Mouse (Mus musculus): Measurements from ENCODE around the gene Cdr2l. TPM values are rescaled to one million over a fixed set of nuclear protein-coding genes. Genes with fewer than 3 reads are reported as not detected.

Cdr2l gene
- total and polyA plus RNA-seq, 3 experiments, result not detected

DNA sequence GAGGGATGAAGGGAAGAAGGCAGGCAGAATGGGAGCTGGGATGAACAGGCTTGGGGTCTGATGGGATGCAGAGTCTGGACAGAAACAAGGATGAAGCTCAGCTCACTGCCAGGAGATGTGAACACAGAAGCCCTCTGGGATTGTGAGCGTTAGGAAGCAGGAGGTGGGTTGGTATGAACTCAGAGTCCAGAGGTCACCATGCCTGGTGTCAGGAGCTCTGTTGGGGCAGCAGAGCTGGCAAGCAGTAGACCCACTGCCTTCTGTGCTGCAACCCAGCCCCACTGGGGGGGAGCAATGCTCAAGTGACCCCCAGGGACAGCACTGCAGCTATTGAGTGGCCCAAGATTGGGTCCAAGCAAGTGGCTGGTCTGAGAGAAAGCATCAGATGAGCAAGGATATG lies 43.9 kb upstream of the Cdr2l start:
- H3K4me2 ChIP-seq (ENCODE audit: insufficient read depth, low read depth, poor library complexity, severe bottlenecking), result no peak overlapping the region
- no peak for TF ChIP-seq JUND (conservative IDR thresholded peaks at IDR 0.05; ENCODE audit: low read depth, low read length)
- TF ChIP-seq EP300 (IDR thresholded peaks at IDR 0.05; ENCODE audit: low read length), result no peak
- TF ChIP-seq POLR2AphosphoS2 (IDR thresholded peaks at IDR 0.05; ENCODE audit: low read depth, low read length), result no peak
- no peak for TF ChIP-seq KAT2A (IDR thresholded peaks at IDR 0.05; ENCODE audit: insufficient replicate concordance, low read length)
- no peak for TF ChIP-seq MAX (IDR thresholded peaks at IDR 0.05; ENCODE audit: low read length)
- H3K9me3 ChIP-seq (replicated peaks; ENCODE audit: low read length), result peaks cover 4% of the 10 kb centered on the region
- dilution Hi-C loops (cut with MboI; ENCODE audit: extremely low pct_ligation_motif_present, extremely low pct_unique_long_range_greater_than_20kb, low sequenced_read_pairs) (no loop called here), in situ Hi-C loops (cut with MboI; ENCODE audit: low pct_ligation_motif_present, low pct_unique_long_range_greater_than_20kb, low sequenced_read_pairs) (no loop called here)
- no peak overlapping the region for H3K27ac ChIP-seq (ENCODE audit: insufficient read depth, low read depth)
- peaks cover 96% of the 10 kb centered on the region for H3K27me3 ChIP-seq (replicated peaks)
- H3K4me3 ChIP-seq (replicated peaks in 1 of 3; ENCODE audit: low read depth in 2 of 3, low read length in 2 of 3, poor library complexity in 1 of 3), result no peak overlapping the region
- no peaks in the 10 kb centered on the region for H3K79me2 ChIP-seq (replicated peaks; ENCODE audit: control insufficient read depth, extremely low read depth, insufficient read depth, poor library complexity, severe bottlenecking)
- H3K9ac ChIP-seq (ENCODE audit: insufficient read depth, low read depth), result no peak overlapping the region
- H3K4me1 ChIP-seq (ENCODE audit: control insufficient read depth in 1 of 2, insufficient read depth in 2 of 2), result no peaks in the 10 kb centered on the region
- no peaks in the 10 kb centered on the region for H3K36me3 ChIP-seq (replicated peaks in 1 of 2; ENCODE audit: control insufficient read depth in 1 of 2, insufficient read depth in 1 of 2, low read length in 1 of 2)
- no peak for DNase-seq (ENCODE audit: extremely low read depth)

DNA sequence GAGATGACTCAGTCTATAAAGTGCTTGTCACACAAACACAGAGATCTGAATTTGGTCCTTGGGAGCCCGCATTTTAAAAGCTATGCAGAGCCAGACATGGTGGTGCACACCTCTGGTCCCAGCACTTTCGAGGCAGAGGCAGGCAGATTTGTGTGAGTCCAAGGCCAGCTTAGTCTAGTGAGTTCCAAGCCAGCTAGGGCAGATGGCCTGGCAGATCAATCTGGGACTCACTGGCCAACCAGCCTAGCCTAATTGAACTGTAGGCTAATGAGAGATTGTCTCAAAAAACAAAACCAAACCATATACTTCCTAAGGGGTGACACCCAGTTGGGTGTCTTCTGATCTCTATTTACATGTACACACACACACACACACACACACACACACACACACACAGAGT lies 40.5 kb upstream of the Cdr2l start:
- in situ Hi-C loops (cut with MboI; ENCODE audit: low pct_ligation_motif_present, low pct_unique_long_range_greater_than_20kb, low sequenced_read_pairs), result no loop called here
- dilution Hi-C loops (cut with MboI; ENCODE audit: extremely low pct_ligation_motif_present, extremely low pct_unique_long_range_greater_than_20kb, low sequenced_read_pairs), result no loop called here
- no peak overlapping the region for H3K27ac ChIP-seq (ENCODE audit: insufficient read depth, low read depth)
- no peak overlapping the region for H3K4me3 ChIP-seq (replicated peaks in 1 of 3; ENCODE audit: low read depth in 2 of 3, low read length in 2 of 3, poor library complexity in 1 of 3)
- peaks cover 94% of the 10 kb centered on the region for H3K27me3 ChIP-seq (replicated peaks)
- no peaks in the 10 kb centered on the region for H3K36me3 ChIP-seq (replicated peaks in 1 of 2; ENCODE audit: control insufficient read depth in 1 of 2, insufficient read depth in 1 of 2, low read length in 1 of 2)
- no peak overlapping the region for H3K9ac ChIP-seq (ENCODE audit: insufficient read depth, low read depth)
- H3K79me2 ChIP-seq (replicated peaks; ENCODE audit: control insufficient read depth, extremely low read depth, insufficient read depth, poor library complexity, severe bottlenecking), result no peaks in the 10 kb centered on the region
- no peak overlapping the region for H3K4me2 ChIP-seq (ENCODE audit: insufficient read depth, low read depth, poor library complexity, severe bottlenecking)
- H3K9me3 ChIP-seq (replicated peaks; ENCODE audit: low read length), result peaks cover 4% of the 10 kb centered on the region
- TF ChIP-seq MYC (IDR thresholded peaks at IDR 0.05; ENCODE audit: low read depth, low read length) (no peak), IRF4 (IDR thresholded peaks at IDR 0.05; ENCODE audit: low read depth, low read length) (no peak)
- H3K4me1 ChIP-seq (ENCODE audit: control insufficient read depth in 1 of 2, insufficient read depth in 2 of 2), result peaks cover 0 to 6% of the 10 kb centered on the region in 2 experiments; a peak in 1 of 4 replicates
- no peak for DNase-seq (ENCODE audit: extremely low read depth)

DNA sequence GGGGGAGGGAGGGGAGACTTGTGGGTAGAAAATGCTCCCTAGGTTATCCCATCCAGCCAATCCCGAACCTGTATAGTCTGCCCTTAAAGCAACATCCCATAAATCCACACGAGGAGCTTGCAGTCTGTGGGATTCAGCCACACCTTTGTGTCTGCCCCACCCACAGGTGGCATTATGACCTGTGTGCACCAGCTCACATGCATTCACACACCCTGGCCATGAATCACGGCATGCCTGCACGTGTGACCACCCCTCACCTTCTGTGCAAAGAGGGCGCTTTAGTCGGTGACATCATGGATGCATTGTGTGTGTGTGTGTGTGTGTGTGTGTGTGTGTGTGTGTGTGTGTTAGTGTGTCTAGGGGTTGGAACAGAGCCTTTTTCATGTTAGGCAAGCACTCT lies 39.9 kb upstream of the Cdr2l start:
- TF ChIP-seq MAFK (IDR thresholded peaks at IDR 0.05; ENCODE audit: insufficient replicate concordance, low read length) (no peak), BHLHE40 (IDR thresholded peaks at IDR 0.05; ENCODE audit: low read depth, low read length) (0 out of 2 replicates have a peak, but pooled peaks have one; percentile 5), KAT2A (IDR thresholded peaks at IDR 0.05; ENCODE audit: insufficient replicate concordance, low read length) (no peak)
- in situ Hi-C loops (cut with MboI; ENCODE audit: low pct_ligation_motif_present, low pct_unique_long_range_greater_than_20kb, low sequenced_read_pairs), result no loop called here
- dilution Hi-C loops (cut with MboI; ENCODE audit: extremely low pct_ligation_motif_present, extremely low pct_unique_long_range_greater_than_20kb, low sequenced_read_pairs), result no loop called here

More for the DNA sequence above, 39.9 kb upstream of the Cdr2l start:
- Histone ChIP-seq H3K4me1 (ENCODE audit: control insufficient read depth in 1 of 2, insufficient read depth in 2 of 2) (peaks cover 0 to 6% of the 10 kb centered on the region in 2 experiments; a peak in 1 of 4 replicates), H3K27ac (ENCODE audit: insufficient read depth, low read depth) (no peak overlapping the region), H3K27me3 (replicated peaks) (peaks cover 94% of the 10 kb centered on the region), H3K79me2 (replicated peaks; ENCODE audit: control insufficient read depth, extremely low read depth, insufficient read depth, poor library complexity, severe bottlenecking) (no peaks in the 10 kb centered on the region), H3K36me3 (replicated peaks in 1 of 2; ENCODE audit: control insufficient read depth in 1 of 2, insufficient read depth in 1 of 2, low read length in 1 of 2) (no peaks in the 10 kb centered on the region), H3K4me2 (ENCODE audit: insufficient read depth, low read depth, poor library complexity, severe bottlenecking) (no peak overlapping the region), H3K9me3 (replicated peaks; ENCODE audit: low read length) (peaks cover 4% of the 10 kb centered on the region), H3K9ac (ENCODE audit: insufficient read depth, low read depth) (no peak overlapping the region), H3K4me3 (replicated peaks in 1 of 3; ENCODE audit: low read depth in 2 of 3, low read length in 2 of 3, poor library complexity in 1 of 3) (no peak overlapping the region)
- DNase-seq (ENCODE audit: extremely low read depth), result no peak
